Mouse (Mus musculus) liver, embryonic 11.5 days (tissue): Measurements from ENCODE around the gene Eomes. TPM values are rescaled to one million over a fixed set of nuclear protein-coding genes. Genes with fewer than 3 reads are reported as not detected.

Experiments used
- ATAC-seq: fragments of 200-750 bp; cut with Nextera tagmentation; replicated peaks from 2 replicates; pipeline ENCODE4 v1.8.0; 2017; ENCODE audit warnings: moderate number of reproducible peaks, mild to moderate bottlenecking, moderate TSS enrichment, moderate library complexity; ENCODE audit not compliant: low FRiP score
- DNase-seq: peaks from one replicate; pipeline ENCODE4 v3.0.0-alpha.2; 2017; ENCODE audit warnings: low spot score
- H3K27ac ChIP-seq: fragments of 300-500 bp; sonication (generic); 2 replicates; pipeline ENCODE4 v1.5.1; 2014; ENCODE audit warnings: mild to moderate bottlenecking, low read depth, low read length, control low read depth
- H3K27me3 ChIP-seq: fragments of 300-500 bp; sonication (generic); replicated peaks from 2 replicates; pipeline ENCODE4 v1.6.1; 2014; ENCODE audit warnings: low read length, mixed read lengths; ENCODE audit not compliant: control insufficient read depth, insufficient read depth
- H3K36me3 ChIP-seq: fragments of 300-500 bp; sonication (generic); 2 replicates; pipeline ENCODE4 v1.6.1; 2014; ENCODE audit warnings: mild to moderate bottlenecking, low read length, moderate library complexity, mixed read lengths; ENCODE audit not compliant: control insufficient read depth, insufficient read depth
- H3K4me1 ChIP-seq: fragments of 300-500 bp; sonication (generic); replicated peaks from 2 replicates; pipeline ENCODE4 v1.6.1; 2014; ENCODE audit warnings: low read length, mixed read lengths; ENCODE audit not compliant: control insufficient read depth, insufficient read depth
- H3K4me2 ChIP-seq: fragments of 300-500 bp; sonication (generic); 2 replicates; pipeline ENCODE4 v1.6.1; 2014; ENCODE audit warnings: mild to moderate bottlenecking, control low read depth, moderate library complexity
- H3K4me3 ChIP-seq: fragments of 300-500 bp; sonication (generic); 2 replicates; pipeline ENCODE4 v1.5.1; 2014; ENCODE audit warnings: low read depth, low read length, control low read depth
- H3K9ac ChIP-seq: fragments of 300-500 bp; sonication (generic); 2 replicates; pipeline ENCODE4 v1.6.1; 2014; ENCODE audit warnings: low read depth, low read length, control low read depth
- H3K9me3 ChIP-seq: fragments of 300-500 bp; sonication (generic); 2 replicates; pipeline ENCODE4 v1.6.1; 2016; ENCODE audit warnings: low read length, inconsistent platforms, mixed read lengths; ENCODE audit not compliant: control insufficient read depth
- WGBS: fragments of 180-500 bp; shearing (Covaris S2); extraction: QIAGEN DNeasy Blood & Tissue Kit; methylation state at CpG from one replicate; pipeline ENCODE4 v1.1.7; 2014; 5-methylcytosine and 5-hydroxymethylcytosine counted together
- polyA plus RNA-seq: library from polyadenylated mRNA; unstranded; fragments of >200 nt; fragmentation: Nextera tagmentation; extraction: Ambion mirVana; gene quantifications from 2 replicates; pipeline ENCODE4 v1.2.1, GENCODE M21; 2014

Gene Eomes
- polyA plus RNA-seq, 1 experiment from 2014 or later = not detected

- H3K36me3 ChIP-seq = no peaks in the 10 kb centered on the region
- no peak overlapping the region for H3K4me2 ChIP-seq
- peaks cover 43% of the 10 kb centered on the region for H3K27me3 ChIP-seq
- no peak overlapping the region for H3K27ac ChIP-seq
- no peaks in the 10 kb centered on the region for H3K9me3 ChIP-seq
- WGBS = 71% methylated on average over 4 of the region's 4 CpGs
- ATAC-seq (no peak), DNase-seq (no peak)
- no peak overlapping the region for H3K9ac ChIP-seq
- H3K4me3 ChIP-seq = no peak overlapping the region
- H3K4me1 ChIP-seq = peaks cover 12% of the 10 kb centered on the region
Measured at GRCm38 (mm10) chr9:118491195-118491594, 13.2 kb downstream of the Eomes start.

- no peak overlapping the region for H3K4me3 ChIP-seq
- ATAC-seq (no peak), DNase-seq (no peak)
- no peak overlapping the region for H3K27ac ChIP-seq
- H3K9me3 ChIP-seq = no peaks in the 10 kb centered on the region
- no peak overlapping the region for H3K9ac ChIP-seq
- H3K4me1 ChIP-seq = peaks cover 10% of the 10 kb centered on the region
- no peak overlapping the region for H3K4me2 ChIP-seq
- WGBS = 77% methylated on average over 8 of the region's 8 CpGs
- H3K27me3 ChIP-seq = peaks cover 24% of the 10 kb centered on the region
- no peaks in the 10 kb centered on the region for H3K36me3 ChIP-seq
Measured at GRCm38 (mm10) chr9:118492932-118493698, 15.1 kb downstream of the Eomes start.

GRCm38 (mm10) chr9:118494106-118494505 lies 16.1 kb downstream of the Eomes start:
- Histone ChIP-seq H3K36me3 (no peaks in the 10 kb centered on the region), H3K27ac (no peak overlapping the region), H3K4me3 (no peak overlapping the region), H3K27me3 (peaks cover 14% of the 10 kb centered on the region), H3K4me1 (0 out of 2 replicates have a peak, but pooled peaks cover 5% of the 10 kb centered on the region), H3K9me3 (no peaks in the 10 kb centered on the region), H3K4me2 (no peak overlapping the region), H3K9ac (no peak overlapping the region)
- WGBS = 86% methylated on average over 5 of the region's 5 CpGs
- no peak for DNase-seq
- no peak for ATAC-seq

- H3K27ac ChIP-seq = no peak overlapping the region
- H3K4me2 ChIP-seq = peak overlapping the region; percentile 4; the same call in 1 of the 2 replicates
- no peaks in the 10 kb centered on the region for H3K9me3 ChIP-seq
- ATAC-seq (peak; percentile 88), DNase-seq (no peak)
- H3K27me3 ChIP-seq = no peaks in the 10 kb centered on the region
- no peak overlapping the region for H3K9ac ChIP-seq
- no peak overlapping the region for H3K4me3 ChIP-seq
- H3K4me1 ChIP-seq = 0 out of 2 replicates have a peak, but pooled peaks cover 3% of the 10 kb centered on the region
- no peaks in the 10 kb centered on the region for H3K36me3 ChIP-seq
- WGBS = 66% methylated on average over 3 of the region's 3 CpGs
Measured at GRCm38 (mm10) chr9:118495933-118496332, 17.9 kb downstream of the Eomes start.

- no peak; the same call in 1 of the 2 replicates for ATAC-seq
- H3K27me3 ChIP-seq = no peaks in the 10 kb centered on the region
- no peaks in the 10 kb centered on the region for H3K9me3 ChIP-seq
- DNase-seq = no peak
- H3K4me2 ChIP-seq = no peak overlapping the region
- H3K36me3 ChIP-seq = no peaks in the 10 kb centered on the region
- no peak overlapping the region for H3K27ac ChIP-seq
- H3K4me3 ChIP-seq = no peak overlapping the region
- H3K4me1 ChIP-seq = 0 out of 2 replicates have a peak, but pooled peaks cover 3% of the 10 kb centered on the region
- H3K9ac ChIP-seq = no peak overlapping the region
- 67% methylated on average over 3 of the region's 3 CpGs for WGBS
Measured at GRCm38 (mm10) chr9:118496952-118497351, 18.9 kb downstream of the Eomes start.

GRCm38 (mm10) chr9:118498061-118498460 lies 20.0 kb downstream of the Eomes start:
- DNase-seq = no peak

GRCm38 (mm10) chr9:118500963-118501362 lies 23.0 kb downstream of the Eomes start:
- H3K27me3 ChIP-seq = no peaks in the 10 kb centered on the region
- no peak overlapping the region for H3K27ac ChIP-seq
- H3K4me1 ChIP-seq = peaks cover 5% of the 10 kb centered on the region; the same call in 1 of the 2 replicates
- 73% methylated on average over 6 of the region's 6 CpGs for WGBS
- DNase-seq = no peak
- H3K9me3 ChIP-seq = no peaks in the 10 kb centered on the region
- ATAC-seq = no peak
- H3K4me2 ChIP-seq = no peak overlapping the region
- no peak overlapping the region for H3K9ac ChIP-seq
- no peak overlapping the region for H3K4me3 ChIP-seq
- no peaks in the 10 kb centered on the region for H3K36me3 ChIP-seq

More at GRCm38 (mm10) chr9:118498061-118498460, 20.0 kb downstream of the Eomes start:
- H3K36me3 ChIP-seq = no peaks in the 10 kb centered on the region
- H3K27ac ChIP-seq = no peak overlapping the region
- no peaks in the 10 kb centered on the region for H3K9me3 ChIP-seq
- ATAC-seq = no peak
- 63% methylated on average over 7 of the region's 7 CpGs for WGBS
- H3K4me3 ChIP-seq = no peak overlapping the region
- H3K4me1 ChIP-seq = 0 out of 2 replicates have a peak, but pooled peaks cover 3% of the 10 kb centered on the region
- H3K9ac ChIP-seq = no peak overlapping the region
- no peaks in the 10 kb centered on the region for H3K27me3 ChIP-seq
- H3K4me2 ChIP-seq = no peak overlapping the region

GRCm38 (mm10) chr9:118504656-118505055 lies 26.6 kb downstream of the Eomes start:
- H3K9me3 ChIP-seq = no peaks in the 10 kb centered on the region
- no peaks in the 10 kb centered on the region for H3K27me3 ChIP-seq
- no peak overlapping the region for H3K4me2 ChIP-seq
- DNase-seq (no peak), ATAC-seq (no peak)
- no peak overlapping the region for H3K9ac ChIP-seq
- no peak overlapping the region for H3K4me3 ChIP-seq
- H3K36me3 ChIP-seq = no peaks in the 10 kb centered on the region
- peaks cover 23% of the 10 kb centered on the region for H3K4me1 ChIP-seq
- H3K27ac ChIP-seq = no peak overlapping the region
- 88% methylated on average over 3 of the region's 3 CpGs for WGBS

GRCm38 (mm10) chr9:118506020-118506403 lies 28.0 kb downstream of the Eomes start, which contains the start of gene Golga4:
TSS of gene Golga4 (plus strand) at chr9:118506267.
- Histone ChIP-seq H3K27ac (peak within 1 kb of the TSS; percentile 10; the same call in 1 of the 2 replicates), H3K4me2 (peak within 1 kb of the TSS; percentile 90), H3K9me3 (no peaks in the 10 kb centered on the region), H3K4me3 (peak within 1 kb of the TSS; percentile 72), H3K36me3 (no peaks in the 10 kb centered on the region), H3K27me3 (no peaks in the 10 kb centered on the region), H3K4me1 (peaks cover 27% of the 10 kb centered on the region), H3K9ac (peak within 1 kb of the TSS; percentile 82)
- peak; percentile 84 for ATAC-seq
- WGBS = under 1% methylated on average over 43 of the region's 43 CpGs
- DNase-seq = peak; percentile 85
